Mouse (Mus musculus) limb, embryonic 14.5 days (tissue): ENCODE results near the gene Fam178b. TPM values are rescaled to one million over a fixed set of nuclear protein-coding genes. Genes with fewer than 3 reads are reported as not detected.

Experiments
- ATAC-seq: fragments of 200-750 bp; cut with Nextera tagmentation; 2 replicates; pipeline ENCODE4 v1.8.0; 2017; ENCODE audit warnings: low read depth, moderate number of reproducible peaks, moderate TSS enrichment; ENCODE audit not compliant: low FRiP score
- DNase-seq: peaks from one replicate; pipeline ENCODE4 v3.0.0-alpha.2; 2015; ENCODE audit warnings: low spot score
- H3K27ac ChIP-seq: fragments of 300-500 bp; sonication (generic); replicated peaks from 2 replicates; pipeline ENCODE4 v1.5.1; 2014; ENCODE audit warnings: low read depth, mild to moderate bottlenecking, low read length, moderate library complexity, mixed read lengths
- H3K27me3 ChIP-seq: fragments of 300-500 bp; sonication (generic); 2 replicates; pipeline ENCODE4 v1.6.1; 2014; ENCODE audit warnings: low read length, mixed read lengths; ENCODE audit not compliant: control insufficient read depth, insufficient read depth
- H3K36me3 ChIP-seq: fragments of 300-500 bp; sonication (generic); 2 replicates; pipeline ENCODE4 v1.6.1; 2014; ENCODE audit warnings: mild to moderate bottlenecking, low read length, moderate library complexity, mixed read lengths; ENCODE audit not compliant: control insufficient read depth, insufficient read depth
- H3K4me1 ChIP-seq: fragments of 300-500 bp; sonication (generic); 2 replicates; pipeline ENCODE4 v1.6.1; 2014; ENCODE audit warnings: antibody characterized with exemption, low read length, mixed read lengths; ENCODE audit not compliant: control insufficient read depth, insufficient read depth
- H3K4me2 ChIP-seq: fragments of 300-500 bp; sonication (generic); replicated peaks from 2 replicates; pipeline ENCODE4 v1.6.1; 2014; ENCODE audit warnings: low read depth, mild to moderate bottlenecking, low read length, moderate library complexity; ENCODE audit not compliant: severe bottlenecking
- H3K4me3 ChIP-seq: fragments of 300-500 bp; sonication (generic); replicated peaks from 2 replicates; pipeline ENCODE4 v1.5.1; 2014; ENCODE audit warnings: low read length
- H3K9ac ChIP-seq: fragments of 300-500 bp; sonication (generic); 2 replicates; pipeline ENCODE4 v1.6.1; 2014; ENCODE audit warnings: mild to moderate bottlenecking, low read depth, low read length, moderate library complexity; ENCODE audit not compliant: severe bottlenecking
- H3K9me3 ChIP-seq: fragments of 300-500 bp; sonication (generic); 2 replicates; pipeline ENCODE4 v1.6.1; 2016; ENCODE audit warnings: low read length; ENCODE audit not compliant: control insufficient read depth
- POLR2A ChIP-seq: fragments of 200-500 bp; IDR thresholded peaks from 2 replicates; pipeline ENCODE4 v1.8.0; 2012; ENCODE audit warnings: inconsistent platforms, mild to moderate bottlenecking, moderate library complexity, borderline replicate concordance; ENCODE audit not compliant: insufficient read depth, insufficient read length; ENCODE audit errors: extremely low read depth
- WGBS: fragments of 180-500 bp; shearing (Covaris S2); extraction: QIAGEN DNeasy Blood & Tissue Kit; methylation state at CpG from one replicate; pipeline ENCODE4 v1.1.7; 2014; 5-methylcytosine and 5-hydroxymethylcytosine counted together
- polyA plus RNA-seq, 2 experiments: library from polyadenylated mRNA; depleted of rRNA in 1 of 2; stranded (reverse) in 1 of 2; unstranded in 1 of 2; fragments of >200 nt; fragmentation: Nextera tagmentation in 1 of 2; extraction: Ambion mirVana in 1 of 2; gene quantifications; 2 replicates each; pipeline versions ENCODE4 v1.2.1 to v1.2.3; 2012 to 2014

The Fam178b gene
- polyA plus RNA-seq, 2 experiments, result 0.67 to 1.5 TPM

- no peak for TF ChIP-seq POLR2A
- no peaks in the 10 kb centered on the region for H3K9me3 ChIP-seq
Measured at GRCm38 (mm10) chr1:36711104-36711503, 28.1 kb upstream of the Fam178b start.

GRCm38 (mm10) chr1:36709854-36710280, 26.9 kb upstream of the Fam178b start, which contains the start of gene 4933424G06Rik:
Gene 4933424G06Rik, plus strand, starts transcription at chr1:36710149.
- peak within 1 kb of the TSS; percentile 98 for H3K4me3 ChIP-seq
- H3K27ac ChIP-seq, result peak within 1 kb of the TSS; percentile 79
- peak; percentile 98 for ATAC-seq
- peak; percentile 98 for DNase-seq
- H3K27me3 ChIP-seq, result no peaks in the 10 kb centered on the region
- peak within 1 kb of the TSS; percentile 74 for H3K4me2 ChIP-seq
- no peaks in the 10 kb centered on the region for H3K9me3 ChIP-seq
- H3K4me1 ChIP-seq, result peaks cover 12% of the 10 kb centered on the region
- WGBS, result under 1% methylated on average over 28 of the region's 29 CpGs
- peak; percentile 80; the same call in 1 of the 2 replicates for TF ChIP-seq POLR2A
- peaks cover 26% of the 10 kb centered on the region for H3K36me3 ChIP-seq
- H3K9ac ChIP-seq, result peak within 1 kb of the TSS; percentile 85

More at GRCm38 (mm10) chr1:36711104-36711503, 28.1 kb upstream of the Fam178b start:
- ATAC-seq (no peak), DNase-seq (no peak)
- no peak overlapping the region for H3K27ac ChIP-seq
- peaks cover 14% of the 10 kb centered on the region for H3K36me3 ChIP-seq
- H3K9ac ChIP-seq, result no peak overlapping the region
- WGBS, result 93% methylated on average over 2 of the region's 2 CpGs
- H3K4me1 ChIP-seq, result peaks cover 12% of the 10 kb centered on the region
- H3K27me3 ChIP-seq, result no peaks in the 10 kb centered on the region
- no peak overlapping the region for H3K4me3 ChIP-seq
- no peak overlapping the region for H3K4me2 ChIP-seq

- Histone ChIP-seq H3K4me1 (peaks cover 12% of the 10 kb centered on the region), H3K27ac (peak overlapping the region; percentile 79), H3K36me3 (peaks cover 32% of the 10 kb centered on the region), H3K9ac (peak overlapping the region; percentile 85), H3K9me3 (no peaks in the 10 kb centered on the region), H3K4me3 (peak overlapping the region; percentile 98), H3K4me2 (peak overlapping the region; percentile 74), H3K27me3 (no peaks in the 10 kb centered on the region)
- TF ChIP-seq POLR2A, result no peak
- ATAC-seq (peak; percentile 73), DNase-seq (peak; percentile 46)
- under 1% methylated on average over 33 of the region's 33 CpGs for WGBS
Measured at GRCm38 (mm10) chr1:36709055-36709853, 26.3 kb upstream of the Fam178b start.

GRCm38 (mm10) chr1:36708626-36709025, 25.6 kb upstream of the Fam178b start:
- H3K4me1 ChIP-seq, result peaks cover 12% of the 10 kb centered on the region
- H3K36me3 ChIP-seq, result peaks cover 39% of the 10 kb centered on the region
- ATAC-seq (no peak), DNase-seq (no peak)
- peak overlapping the region; percentile 85 for H3K9ac ChIP-seq
- peak overlapping the region; percentile 98 for H3K4me3 ChIP-seq
- H3K9me3 ChIP-seq, result no peaks in the 10 kb centered on the region
- H3K27ac ChIP-seq, result no peak overlapping the region
- WGBS, result 81% methylated on average over 1 of the region's 1 CpGs
- TF ChIP-seq POLR2A, result no peak
- H3K4me2 ChIP-seq, result peak overlapping the region; percentile 74
- H3K27me3 ChIP-seq, result no peaks in the 10 kb centered on the region

- H3K27me3 ChIP-seq, result no peaks in the 10 kb centered on the region
- peaks cover 12% of the 10 kb centered on the region for H3K4me1 ChIP-seq
- no peak for DNase-seq
- no peak for ATAC-seq
- H3K27ac ChIP-seq, result no peak overlapping the region
- no peak overlapping the region for H3K4me2 ChIP-seq
- no peak overlapping the region for H3K9ac ChIP-seq
- no peak overlapping the region for H3K4me3 ChIP-seq
- WGBS, result 74% methylated on average over 3 of the region's 3 CpGs
- TF ChIP-seq POLR2A, result no peak
- H3K9me3 ChIP-seq, result no peaks in the 10 kb centered on the region
- peaks cover 47% of the 10 kb centered on the region for H3K36me3 ChIP-seq
Measured at GRCm38 (mm10) chr1:36707797-36708196, 24.8 kb upstream of the Fam178b start.
